Mouse (Mus musculus): Measurements from ENCODE around the gene Sf3a1.

- no peak for TF ChIP-seq CTCF (IDR thresholded peaks at IDR 0.05; ENCODE audit: low read depth, low read length)
- no peak for TF ChIP-seq POLR2A (IDR thresholded peaks at IDR 0.05; ENCODE audit: borderline replicate concordance, low read depth, low read length)
These were observed 6.4 kb downstream of the Sf3a1 start for GRCm38 (mm10) chr11:4166467-4167090.
